Mouse (Mus musculus): Measurements from ENCODE around the gene Skida1.
A peak's percentile ranks its signal among the peaks of the same experiment; 100 is the strongest.
"Not testable (repeated sequence)": the region's sequence is repeated elsewhere in the genome, so short reads cannot be mapped to it uniquely, and the experiment has no call there.

Skida1 gene

GRCm38 (mm10) chr2:18048453-18049075 lies at the start of gene Skida1:
TSS of gene Skida1 (minus strand) at chr2:18049051.
- DNase-seq (ENCODE audit: low spot score): no peak

DNA sequence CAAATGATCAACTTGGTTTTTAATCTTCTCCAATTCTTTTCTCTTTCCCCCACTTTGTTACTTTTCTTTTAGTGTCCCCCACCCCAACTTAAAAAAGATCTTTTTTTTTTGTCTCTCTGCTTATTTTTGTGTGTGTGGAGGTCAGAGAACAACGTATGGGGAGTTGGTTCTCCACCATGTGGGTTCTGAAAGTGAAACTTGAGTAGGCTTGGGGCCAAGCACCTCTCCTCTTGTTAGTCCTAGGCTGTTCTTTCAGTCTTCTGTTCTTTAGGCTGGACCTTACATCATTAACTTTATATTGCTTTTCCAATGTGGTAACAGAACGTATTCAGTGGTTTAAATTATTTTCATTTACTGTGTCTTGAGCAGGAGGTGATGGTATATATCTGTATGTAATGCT lies 47.0 kb upstream of the Skida1 start:
- no peak for DNase-seq (ENCODE audit: low spot score)

- no peak for DNase-seq (ENCODE audit: low spot score)
Measured at GRCm38 (mm10) chr2:18094319-18094718, 45.5 kb upstream of the Skida1 start.

- no peak for DNase-seq (ENCODE audit: low spot score)
Measured at GRCm38 (mm10) chr2:18093858-18094257, 45.0 kb upstream of the Skida1 start.

- not testable (repeated sequence) for DNase-seq (ENCODE audit: low spot score)
Measured at GRCm38 (mm10) chr2:18087695-18088094, 38.8 kb upstream of the Skida1 start.

DNA sequence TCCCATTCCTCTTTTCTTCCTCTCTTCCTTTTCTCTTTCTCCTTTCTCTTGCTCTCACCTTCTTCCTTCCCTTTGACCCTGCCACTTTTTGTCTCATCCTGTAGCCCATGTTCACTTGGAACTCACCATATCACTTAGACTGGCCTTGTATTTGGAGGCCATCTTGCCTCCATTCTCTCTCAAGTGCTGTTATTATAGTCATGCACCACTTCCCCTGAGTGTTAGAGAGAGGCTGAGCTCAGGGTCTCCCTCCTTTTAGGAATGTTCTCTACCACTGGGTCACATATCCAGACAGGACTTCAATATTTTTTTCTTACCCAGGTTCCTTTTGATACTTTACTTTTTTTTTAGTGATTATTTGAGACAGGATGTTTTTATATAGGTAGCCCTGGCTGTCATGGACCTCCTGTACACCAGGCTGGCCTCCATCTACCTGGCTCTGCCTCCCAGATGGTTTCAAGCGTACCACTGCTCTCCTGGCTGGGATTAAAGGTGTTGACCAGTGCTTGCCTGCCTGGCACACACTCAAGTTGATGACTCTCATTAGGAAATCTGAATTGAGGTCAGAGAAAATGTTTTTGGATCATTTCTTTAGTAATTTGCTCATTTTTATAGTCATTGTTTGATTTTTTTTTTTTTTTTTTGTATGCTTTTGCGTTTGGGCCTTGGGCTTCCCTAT lies 31.5 kb upstream of the Skida1 start:
- DNase-seq (ENCODE audit: low spot score): no peak

GRCm38 (mm10) chr2:18071947-18072346 lies 23.1 kb upstream of the Skida1 start:
- no peak for DNase-seq (ENCODE audit: low spot score)

DNA sequence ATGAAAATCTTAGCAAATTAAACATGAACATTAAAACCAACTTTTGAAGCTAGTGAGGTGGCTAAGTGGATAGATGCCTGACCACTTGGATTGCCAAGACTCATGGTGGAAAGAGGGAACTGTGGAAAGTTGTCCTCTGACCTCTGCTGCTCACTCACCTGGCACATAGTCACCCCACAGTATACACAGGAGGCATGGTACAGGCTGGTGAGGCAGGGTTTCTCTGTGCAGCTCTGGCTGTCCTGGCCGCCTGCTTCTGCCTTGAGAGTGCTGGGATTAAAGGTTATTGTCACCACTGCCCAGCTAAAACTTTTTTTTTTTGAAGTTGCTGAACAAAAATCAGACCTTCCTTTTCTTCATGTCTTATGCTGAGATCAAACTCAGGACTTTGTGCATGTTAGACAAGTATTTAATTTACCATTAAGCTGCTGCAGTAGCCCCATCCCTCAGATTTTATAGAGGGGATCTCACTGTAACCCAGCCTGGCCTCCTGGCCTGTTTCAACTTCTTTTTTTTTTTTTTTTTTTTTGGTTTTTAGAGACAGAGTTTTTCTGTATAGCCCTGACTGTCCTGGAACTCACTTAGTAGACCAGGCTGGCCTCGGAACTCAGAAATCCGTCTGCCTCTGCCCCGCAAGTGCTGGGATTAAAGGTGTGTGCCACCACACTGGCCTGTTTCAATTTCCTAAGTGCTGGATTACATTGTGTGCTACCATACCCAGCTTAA lies 19.4 kb upstream of the Skida1 start:
- no peak for DNase-seq (ENCODE audit: low spot score)

DNA sequence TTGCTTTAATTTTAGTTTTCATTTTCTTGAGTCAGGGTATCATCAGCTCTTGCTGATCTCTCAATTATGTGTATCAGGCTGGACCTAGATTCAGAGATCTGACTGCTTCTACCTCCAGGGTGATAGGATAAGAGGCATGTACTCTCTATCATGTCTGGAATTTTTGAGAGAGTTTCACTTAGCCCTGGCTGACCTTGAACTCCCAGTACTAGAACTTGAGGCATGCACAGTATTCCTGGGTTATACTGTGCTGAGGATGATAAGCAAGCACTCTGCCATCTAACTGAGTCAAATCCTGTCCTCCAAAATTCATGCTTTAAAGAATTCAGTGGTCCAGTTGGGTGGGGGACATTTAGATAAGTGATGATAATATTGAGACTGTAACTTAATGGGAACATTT lies 17.6 kb upstream of the Skida1 start:
- no peak for DNase-seq (ENCODE audit: low spot score)

DNA sequence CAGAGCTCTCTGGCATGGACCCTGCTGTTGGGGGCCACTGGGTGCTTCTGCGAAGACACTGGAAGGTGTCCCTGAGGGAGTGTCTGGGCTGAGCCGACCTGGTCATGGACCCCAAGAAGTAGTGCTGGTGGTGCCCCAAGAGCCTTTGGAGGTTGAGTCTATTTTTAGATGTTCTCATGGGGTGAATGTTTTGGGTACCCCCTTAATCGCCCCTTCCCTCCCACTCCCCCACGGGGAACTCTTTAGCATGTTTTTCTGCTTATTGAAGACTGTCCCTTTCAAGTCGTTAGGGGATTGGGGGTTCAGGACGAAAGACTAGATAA lies 16.8 kb upstream of the Skida1 start:
- DNase-seq (ENCODE audit: low spot score): no peak

DNA sequence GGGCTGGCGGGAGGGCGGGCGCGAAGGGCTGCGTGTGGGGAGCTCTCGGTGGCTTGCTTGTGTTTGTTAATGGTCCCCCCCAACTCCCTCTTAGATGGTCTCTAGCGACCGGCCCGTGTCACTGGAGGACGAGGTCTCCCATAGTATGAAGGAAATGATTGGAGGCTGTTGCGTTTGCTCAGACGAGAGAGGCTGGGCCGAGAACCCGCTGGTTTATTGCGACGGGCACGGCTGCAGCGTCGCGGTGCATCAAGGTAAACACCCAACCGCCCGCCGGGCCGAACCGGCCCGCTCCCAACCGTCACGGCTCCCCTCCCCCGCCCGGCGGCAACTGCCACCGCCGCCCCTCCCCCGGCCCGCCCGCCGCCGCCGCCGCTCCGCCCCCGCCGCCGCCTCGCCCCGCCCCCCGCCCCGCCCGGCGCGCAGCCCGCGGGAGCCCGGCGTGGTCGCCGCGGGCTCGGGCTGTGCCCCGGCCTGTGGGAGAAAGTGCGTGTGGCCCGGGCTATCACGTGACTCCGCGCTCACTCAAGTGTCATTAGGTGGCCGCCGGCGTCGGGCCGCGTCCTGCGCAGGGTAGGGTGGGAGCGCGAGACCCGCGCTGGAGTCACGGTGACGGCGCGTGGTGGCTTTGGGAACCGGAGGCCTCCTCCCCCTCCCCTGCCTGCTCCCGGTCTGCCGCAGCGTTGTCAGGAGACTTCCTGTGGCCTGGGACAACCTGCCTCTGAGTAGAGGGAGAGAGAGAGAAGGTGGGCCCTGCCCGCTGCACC lies 16.3 kb upstream of the Skida1 start:
- peak; percentile 79 for DNase-seq (ENCODE audit: low spot score)

DNA sequence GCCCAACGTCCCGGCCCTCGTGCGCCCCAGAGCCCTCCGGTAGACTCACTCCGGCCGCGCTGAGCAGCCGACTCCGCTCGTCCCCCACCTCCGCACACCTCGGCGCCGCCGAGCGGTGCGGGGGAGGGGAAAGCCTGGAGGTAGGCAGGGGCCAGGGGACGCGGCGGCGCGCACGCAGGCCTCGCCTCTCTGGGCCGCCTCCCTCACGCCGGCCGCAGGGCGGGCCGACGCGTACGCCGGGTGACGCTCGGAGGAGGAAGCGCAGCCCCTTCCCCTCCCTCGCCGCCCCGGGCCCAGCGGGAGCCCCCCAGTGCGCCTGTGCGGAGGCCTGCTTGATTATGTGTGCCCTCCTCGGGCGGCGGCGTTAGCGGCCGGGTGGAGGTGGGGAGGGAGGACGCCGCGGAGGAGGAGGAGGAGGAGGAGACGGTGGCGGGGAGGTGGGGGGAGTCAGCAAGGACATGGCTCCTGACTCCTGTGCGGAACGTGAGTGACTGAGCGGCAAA lies 15.6 kb upstream of the Skida1 start:
- peak; percentile 90 for DNase-seq (ENCODE audit: low spot score)

DNA sequence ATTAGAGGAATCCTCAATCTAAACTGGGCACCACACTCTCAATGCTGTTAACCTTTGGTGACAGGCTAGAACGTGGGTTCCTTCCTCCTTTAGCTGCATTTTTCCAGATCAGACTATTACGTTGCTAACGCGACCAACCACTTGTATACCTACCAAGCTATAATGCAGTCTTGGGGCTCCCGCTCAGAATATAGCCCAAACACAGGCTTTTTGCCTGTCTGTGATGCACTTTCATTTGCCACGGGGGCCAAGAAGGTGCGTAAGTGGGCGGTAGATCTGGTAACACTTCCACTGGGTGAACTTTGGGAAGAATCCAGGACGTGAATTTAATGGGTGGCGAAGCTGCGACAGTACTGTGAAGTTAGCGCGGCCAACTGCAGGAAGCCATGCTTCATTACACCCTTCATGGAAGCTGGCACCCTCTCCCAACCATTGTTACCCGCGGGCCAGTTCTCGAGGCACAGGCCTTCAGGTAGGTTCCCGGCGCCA lies 15.0 kb upstream of the Skida1 start:
- peak; percentile 53 for DNase-seq (ENCODE audit: low spot score)

DNA sequence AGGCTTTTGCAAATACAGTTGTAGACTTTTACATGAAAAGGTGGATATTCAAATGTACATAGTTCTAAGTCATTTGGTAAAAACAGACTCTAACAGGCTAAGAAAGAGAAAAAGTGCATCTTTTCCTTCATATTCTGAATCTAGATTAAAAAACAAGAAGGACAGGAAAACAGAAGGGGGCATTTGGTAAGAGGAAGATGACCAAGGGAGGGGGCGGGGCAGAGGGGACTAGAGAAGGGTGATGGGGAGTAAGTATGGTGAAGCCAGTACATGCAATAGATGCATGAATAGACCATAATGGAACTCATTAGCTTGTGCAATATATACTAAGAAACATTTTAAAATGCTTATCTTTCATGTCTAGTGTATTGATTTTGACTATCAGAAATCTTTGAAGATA lies 11.5 kb upstream of the Skida1 start:
- no peak for DNase-seq (ENCODE audit: low spot score)

DNA sequence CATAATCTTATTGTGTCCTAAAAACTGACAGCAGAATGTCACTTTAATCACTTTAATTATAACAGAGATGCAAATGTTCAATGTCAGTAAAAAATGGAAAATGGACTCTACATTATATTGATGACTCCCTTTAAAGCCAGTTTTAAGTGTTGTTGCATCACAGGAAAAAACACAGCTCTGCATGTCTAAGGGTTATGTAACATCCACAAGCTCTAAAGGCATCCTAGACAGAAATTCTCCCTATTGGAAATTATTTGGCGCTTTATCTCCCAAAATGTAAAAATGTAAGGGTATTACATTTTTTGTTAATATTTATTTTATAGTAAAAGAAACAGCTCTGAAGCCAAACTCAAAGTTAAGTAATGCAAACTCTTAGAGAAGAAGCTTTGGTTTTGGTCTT lies 11.0 kb upstream of the Skida1 start:
- no peak for DNase-seq (ENCODE audit: low spot score)

DNA sequence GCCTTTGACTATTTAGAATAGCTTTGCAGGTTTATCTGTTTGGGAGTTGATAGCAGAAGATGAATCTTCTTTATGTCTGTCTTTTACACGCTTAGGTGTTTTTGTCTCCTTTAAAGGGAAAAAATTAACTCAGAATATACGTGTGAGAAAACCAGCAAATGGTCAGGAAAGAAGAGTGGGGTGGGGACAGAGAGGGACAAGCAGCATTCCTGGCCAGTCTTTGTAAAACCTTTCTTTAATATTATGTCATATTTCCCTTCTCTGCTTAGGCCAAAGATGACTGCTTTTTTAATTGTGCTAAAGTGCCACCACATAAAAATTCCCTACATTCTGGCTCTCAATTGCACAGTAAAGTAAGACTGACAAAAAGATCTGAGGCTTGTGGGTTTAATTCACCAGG lies 10.2 kb upstream of the Skida1 start:
- no peak for DNase-seq (ENCODE audit: low spot score)

GRCm38 (mm10) chr2:18058146-18058708 lies 9.4 kb upstream of the Skida1 start:
- DNase-seq (ENCODE audit: low spot score): no peak

DNA sequence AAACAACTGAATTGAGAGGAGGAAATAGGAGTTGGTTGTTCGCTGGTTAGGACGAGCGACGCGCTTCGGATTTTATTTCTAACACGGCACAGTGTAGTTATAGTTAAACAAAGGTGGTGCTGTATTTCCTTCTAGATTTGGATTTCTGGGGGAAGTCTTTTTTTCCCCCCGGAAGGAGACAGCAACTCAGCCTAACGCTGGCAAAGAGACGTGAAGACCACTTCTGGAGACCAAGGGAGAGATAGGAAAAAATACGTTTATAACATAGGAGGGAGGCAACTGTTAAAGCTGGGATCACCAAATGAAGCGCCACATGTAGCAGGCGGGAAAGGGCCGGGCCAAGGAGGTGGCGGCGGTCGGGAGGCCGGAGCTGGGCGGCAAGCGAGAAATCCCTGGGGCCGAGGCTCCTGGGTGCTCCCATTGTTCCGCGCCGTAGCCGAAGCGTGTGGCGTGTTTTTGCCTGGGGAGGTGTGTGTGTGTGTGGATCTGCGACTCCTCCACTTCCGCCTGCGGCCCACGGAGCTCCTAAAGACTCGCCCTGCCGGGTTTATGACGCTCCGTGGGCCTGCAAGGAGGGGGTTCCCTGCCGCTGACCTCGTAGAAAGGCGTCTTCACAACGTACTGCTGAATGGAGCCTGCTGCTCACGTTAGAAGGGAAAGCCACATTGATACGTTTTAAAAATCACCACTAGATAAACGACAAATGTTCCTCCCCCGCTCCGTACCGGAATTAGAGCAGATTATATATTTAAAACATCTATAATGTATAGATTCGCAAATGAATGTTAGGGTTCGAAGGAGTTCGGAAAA lies 8.7 kb upstream of the Skida1 start:
- DNase-seq (ENCODE audit: low spot score): peak; percentile 70

- DNase-seq (ENCODE audit: low spot score): peak; percentile 95
Measured at GRCm38 (mm10) chr2:18056786-18057255, 8.0 kb upstream of the Skida1 start.

DNA sequence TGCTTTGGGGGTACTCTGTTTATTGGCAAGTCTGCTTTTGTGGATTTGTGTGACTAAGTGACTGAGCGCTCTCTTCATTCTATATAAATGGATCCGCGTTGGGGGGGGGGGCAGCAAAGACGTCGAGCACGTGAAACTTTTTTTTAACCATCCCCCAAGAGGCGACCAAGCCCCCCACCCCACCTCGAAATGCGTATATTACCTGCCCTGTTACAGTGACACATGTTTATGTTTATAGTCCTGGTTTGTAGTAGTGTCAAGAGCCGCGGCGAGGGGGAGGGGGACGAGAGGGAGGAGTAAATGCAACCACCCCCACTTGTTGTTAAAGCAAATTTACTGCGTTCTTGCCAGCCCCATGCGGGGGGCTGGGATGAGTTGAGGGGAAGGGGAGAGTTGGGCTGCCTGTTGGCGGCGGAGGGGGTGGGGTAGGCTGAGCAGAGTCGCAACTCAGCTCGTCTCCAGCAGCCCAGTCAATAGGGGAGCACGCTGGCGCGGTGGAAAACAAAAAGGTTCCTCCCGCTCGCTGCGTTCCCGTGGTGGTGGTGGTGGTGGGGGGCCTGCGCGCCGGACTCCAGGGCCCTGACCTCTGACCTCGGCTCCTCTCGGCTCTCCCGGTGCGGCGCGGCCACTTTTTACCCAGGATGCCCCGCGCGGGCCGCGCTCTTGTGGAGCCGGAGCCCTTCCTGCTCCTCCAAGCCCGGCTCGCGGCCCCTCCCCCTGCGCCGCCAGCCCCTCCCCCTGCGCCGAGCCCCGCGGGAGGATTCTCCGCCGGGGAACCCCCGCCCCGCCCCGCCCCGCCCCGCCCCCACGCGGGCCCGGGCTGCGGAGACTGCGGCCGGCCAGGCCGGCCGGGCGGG lies 7.3 kb upstream of the Skida1 start:
- DNase-seq (ENCODE audit: low spot score): peak; percentile 97

Measured in urinary bladder, postnatal 14 days (tissue).